Mouse (Mus musculus): Measurements from ENCODE around the gene Os9.
"Not testable (repeated sequence)": the region's sequence is repeated elsewhere in the genome, so short reads cannot be mapped to it uniquely, and the experiment has no call there.

The Os9 gene

GRCm38 (mm10) chr10:127081996-127082620, 38.8 kb downstream of the Os9 start:
- no peak for DNase-seq (ENCODE audit: low read depth, low spot score)

- DNase-seq (ENCODE audit: low read depth, low spot score): no peak
Observed at GRCm38 (mm10) chr10:127080901-127081780, 39.8 kb downstream of the Os9 start.

GRCm38 (mm10) chr10:127079665-127080391, 41.1 kb downstream of the Os9 start:
- DNase-seq (ENCODE audit: low read depth, low spot score): no peak

GRCm38 (mm10) chr10:127078677-127079575, 42.0 kb downstream of the Os9 start:
- no peak for DNase-seq (ENCODE audit: low read depth, low spot score)

GRCm38 (mm10) chr10:127078001-127078676, 42.8 kb downstream of the Os9 start:
- DNase-seq (ENCODE audit: low read depth, low spot score): no peak

GRCm38 (mm10) chr10:127077515-127077914, 43.4 kb downstream of the Os9 start:
- DNase-seq (ENCODE audit: low read depth, low spot score): no peak

- no peak for DNase-seq (ENCODE audit: low read depth, low spot score)
Observed at GRCm38 (mm10) chr10:127076082-127076481, 44.8 kb downstream of the Os9 start.

GRCm38 (mm10) chr10:127075651-127076050, 45.3 kb downstream of the Os9 start:
- DNase-seq (ENCODE audit: low read depth, low spot score): no peak

GRCm38 (mm10) chr10:127075080-127075479, 45.9 kb downstream of the Os9 start, which contains the start of gene Agap2:
Gene Agap2 (plus strand): TSS chr10:127075284.
- DNase-seq (ENCODE audit: low read depth, low spot score): no peak

- DNase-seq (ENCODE audit: low read depth, low spot score): peak; percentile 66
Observed at GRCm38 (mm10) chr10:127073981-127074380, 47.0 kb downstream of the Os9 start.

- DNase-seq (ENCODE audit: low read depth, low spot score): not testable (repeated sequence)
Observed at GRCm38 (mm10) chr10:127072969-127073368, 48.0 kb downstream of the Os9 start.

GRCm38 (mm10) chr10:127072270-127072669, 48.7 kb downstream of the Os9 start:
- DNase-seq (ENCODE audit: low read depth, low spot score): not testable (repeated sequence)

- no peak for DNase-seq (ENCODE audit: low read depth, low spot score)
Observed at GRCm38 (mm10) chr10:127071203-127071602, 49.7 kb downstream of the Os9 start.

GRCm38 (mm10) chr10:127070190-127071121, 50.5 kb downstream of the Os9 start, which contains the start of gene Tspan31:
Gene Tspan31 (minus strand): TSS chr10:127070264.
- peak; percentile 99 for DNase-seq (ENCODE audit: low read depth, low spot score)

GRCm38 (mm10) chr10:127069281-127070189, 51.4 kb downstream of the Os9 start:
- DNase-seq (ENCODE audit: low read depth, low spot score): peak; percentile 69

- peak; percentile 45 for DNase-seq (ENCODE audit: low read depth, low spot score)
Observed at GRCm38 (mm10) chr10:127068360-127069038, 52.4 kb downstream of the Os9 start.

- DNase-seq (ENCODE audit: low read depth, low spot score): no peak
Observed at GRCm38 (mm10) chr10:127066519-127067018, 54.4 kb downstream of the Os9 start.

Measured in 3T3-L1 (cell line).